Mouse (Mus musculus): ENCODE data around the gene Ccr6.

GRCm38 (mm10) chr17:8285056-8285455, 49.2 kb downstream of the Ccr6 start:
- TF ChIP-seq POLR2A (IDR thresholded peaks at IDR 0.05; ENCODE audit: extremely low read depth, insufficient read depth, low read length) (no peak), CTCF (IDR thresholded peaks at IDR 0.05; ENCODE audit: extremely low read depth, insufficient read depth, low read length) (no peak)

Data from cortical plate, adult 2 months (tissue).